Mouse (Mus musculus) stomach, embryonic 16.5 days (tissue): ENCODE data around the gene Pik3r5. TPM values are rescaled to one million over a fixed set of nuclear protein-coding genes. Genes with fewer than 3 reads are reported as not detected.

Experiments
- ATAC-seq: fragments of 200-750 bp; cut with Nextera tagmentation; 2 replicates; pipeline ENCODE4 v1.8.0; 2017; ENCODE audit warnings: moderate number of reproducible peaks, moderate TSS enrichment; ENCODE audit not compliant: insufficient read depth, low FRiP score
- H3K27ac ChIP-seq: fragments of 300-500 bp; sonication (generic); 2 replicates; pipeline ENCODE4 v1.5.1; 2014; ENCODE audit warnings: low read length
- H3K27me3 ChIP-seq: fragments of 300-500 bp; sonication (generic); 2 replicates; pipeline ENCODE4 v1.6.1; 2014; ENCODE audit warnings: low read length, control low read depth, mixed read lengths; ENCODE audit not compliant: control insufficient read depth, insufficient read depth
- H3K36me3 ChIP-seq: fragments of 300-500 bp; sonication (generic); 2 replicates; pipeline ENCODE4 v1.6.1; 2014; ENCODE audit warnings: low read length; ENCODE audit not compliant: control insufficient read depth, insufficient read depth
- H3K4me1 ChIP-seq: fragments of 300-500 bp; sonication (generic); 2 replicates; pipeline ENCODE4 v1.6.1; 2014; ENCODE audit warnings: low read length, control low read depth, mixed read lengths; ENCODE audit not compliant: control insufficient read depth, insufficient read depth
- H3K4me2 ChIP-seq: fragments of 300-500 bp; sonication (generic); 2 replicates; pipeline ENCODE4 v1.6.1; 2014; ENCODE audit warnings: low read depth, low read length, mixed read lengths
- H3K4me3 ChIP-seq: fragments of 300-500 bp; sonication (generic); replicated peaks from 2 replicates; pipeline ENCODE4 v1.5.1; 2014; ENCODE audit warnings: mild to moderate bottlenecking, low read length
- H3K9ac ChIP-seq: fragments of 300-500 bp; sonication (generic); 2 replicates; pipeline ENCODE4 v1.6.1; 2014; ENCODE audit warnings: low read length
- H3K9me3 ChIP-seq: fragments of 300-500 bp; sonication (generic); replicated peaks from 2 replicates; pipeline ENCODE4 v1.6.1; 2016; ENCODE audit warnings: low read length, control low read depth; ENCODE audit not compliant: control insufficient read depth
- WGBS: fragments of 180-500 bp; shearing (Covaris S2); extraction: QIAGEN DNeasy Blood & Tissue Kit; methylation state at CpG from one replicate; pipeline ENCODE4 v1.1.7; 2014; 5-methylcytosine and 5-hydroxymethylcytosine counted together
- polyA plus RNA-seq: library from polyadenylated mRNA; unstranded; fragments of >200 nt; fragmentation: Nextera tagmentation; extraction: Ambion mirVana; gene quantifications from 2 replicates; pipeline ENCODE4 v1.2.1, GENCODE M21; 2015

Gene Pik3r5
- polyA plus RNA-seq, 1 experiment from 2014 or later: 0.79 TPM

- Histone ChIP-seq H3K27ac (no peak overlapping the region), H3K4me2 (no peak overlapping the region), H3K9ac (no peak overlapping the region), H3K36me3 (no peaks in the 10 kb centered on the region), H3K4me3 (no peak overlapping the region), H3K27me3 (no peaks in the 10 kb centered on the region), H3K4me1 (no peaks in the 10 kb centered on the region), H3K9me3 (no peaks in the 10 kb centered on the region)
- ATAC-seq: no peak
- 60% methylated on average over 5 of the region's 5 CpGs for WGBS
Measured at GRCm38 (mm10) chr11:68508619-68509018, 76.7 kb downstream of the Pik3r5 start.

GRCm38 (mm10) chr11:68509194-68509593 is 77.3 kb downstream of the Pik3r5 start:
- Histone ChIP-seq H3K9me3 (no peaks in the 10 kb centered on the region), H3K27ac (no peak overlapping the region), H3K4me2 (no peak overlapping the region), H3K27me3 (no peaks in the 10 kb centered on the region), H3K4me3 (no peak overlapping the region), H3K9ac (no peak overlapping the region), H3K36me3 (no peaks in the 10 kb centered on the region), H3K4me1 (no peaks in the 10 kb centered on the region)
- 61% methylated on average over 2 of the region's 2 CpGs for WGBS
- ATAC-seq: no peak

GRCm38 (mm10) chr11:68513969-68514368 is 82.0 kb downstream of the Pik3r5 start:
- Histone ChIP-seq H3K4me2 (no peak overlapping the region), H3K36me3 (no peaks in the 10 kb centered on the region), H3K9me3 (no peaks in the 10 kb centered on the region), H3K27ac (no peak overlapping the region), H3K9ac (no peak overlapping the region), H3K4me3 (no peak overlapping the region), H3K4me1 (no peaks in the 10 kb centered on the region), H3K27me3 (no peaks in the 10 kb centered on the region)
- 56% methylated on average over 3 of the region's 3 CpGs for WGBS
- no peak for ATAC-seq

- H3K9ac ChIP-seq: no peak overlapping the region
- H3K27ac ChIP-seq: no peak overlapping the region
- 90% methylated on average over 4 of the region's 4 CpGs for WGBS
- ATAC-seq: no peak
- H3K9me3 ChIP-seq: no peaks in the 10 kb centered on the region
- no peak overlapping the region for H3K4me3 ChIP-seq
- H3K36me3 ChIP-seq: no peaks in the 10 kb centered on the region
- no peaks in the 10 kb centered on the region for H3K4me1 ChIP-seq
- no peak overlapping the region for H3K4me2 ChIP-seq
- H3K27me3 ChIP-seq: no peaks in the 10 kb centered on the region
Measured at GRCm38 (mm10) chr11:68519362-68519761, 87.4 kb downstream of the Pik3r5 start.

GRCm38 (mm10) chr11:68519815-68520214 is 87.9 kb downstream of the Pik3r5 start:
- H3K27me3 ChIP-seq: no peaks in the 10 kb centered on the region
- H3K36me3 ChIP-seq: no peaks in the 10 kb centered on the region
- H3K9me3 ChIP-seq: no peaks in the 10 kb centered on the region
- ATAC-seq: no peak
- H3K27ac ChIP-seq: no peak overlapping the region
- H3K4me2 ChIP-seq: no peak overlapping the region
- H3K9ac ChIP-seq: no peak overlapping the region
- no peak overlapping the region for H3K4me3 ChIP-seq
- 78% methylated on average over 5 of the region's 5 CpGs for WGBS
- no peaks in the 10 kb centered on the region for H3K4me1 ChIP-seq

GRCm38 (mm10) chr11:68520439-68520838 is 88.5 kb downstream of the Pik3r5 start:
- H3K9me3 ChIP-seq: no peaks in the 10 kb centered on the region
- no peaks in the 10 kb centered on the region for H3K4me1 ChIP-seq
- ATAC-seq: no peak
- H3K4me3 ChIP-seq: no peak overlapping the region
- no peak overlapping the region for H3K4me2 ChIP-seq
- H3K27me3 ChIP-seq: no peaks in the 10 kb centered on the region
- no peak overlapping the region for H3K9ac ChIP-seq
- no peak overlapping the region for H3K27ac ChIP-seq
- WGBS: 71% methylated on average over 2 of the region's 2 CpGs
- no peaks in the 10 kb centered on the region for H3K36me3 ChIP-seq

- 76% methylated on average over 5 of the region's 5 CpGs for WGBS
- ATAC-seq: no peak
- no peaks in the 10 kb centered on the region for H3K27me3 ChIP-seq
Measured at GRCm38 (mm10) chr11:68521352-68521751, 89.4 kb downstream of the Pik3r5 start.

GRCm38 (mm10) chr11:68526441-68526840 is 94.5 kb downstream of the Pik3r5 start:
- ATAC-seq: no peak
- 68% methylated on average over 4 of the region's 4 CpGs for WGBS

More at GRCm38 (mm10) chr11:68521352-68521751, 89.4 kb downstream of the Pik3r5 start:
- Histone ChIP-seq H3K4me3 (no peak overlapping the region), H3K27ac (no peak overlapping the region), H3K4me1 (no peaks in the 10 kb centered on the region), H3K4me2 (no peak overlapping the region), H3K9me3 (no peaks in the 10 kb centered on the region), H3K9ac (no peak overlapping the region), H3K36me3 (no peaks in the 10 kb centered on the region)

GRCm38 (mm10) chr11:68531066-68531806 is 99.3 kb downstream of the Pik3r5 start:
- Histone ChIP-seq H3K27ac (no peak overlapping the region), H3K9me3 (no peaks in the 10 kb centered on the region), H3K9ac (no peak overlapping the region), H3K4me3 (no peak overlapping the region), H3K36me3 (no peaks in the 10 kb centered on the region), H3K4me1 (no peaks in the 10 kb centered on the region), H3K4me2 (no peak overlapping the region), H3K27me3 (no peaks in the 10 kb centered on the region)
- 23% methylated on average over 16 of the region's 16 CpGs for WGBS
- peak; percentile 70; the same call in 1 of the 2 replicates for ATAC-seq

More at GRCm38 (mm10) chr11:68526441-68526840, 94.5 kb downstream of the Pik3r5 start:
- Histone ChIP-seq H3K9me3 (no peaks in the 10 kb centered on the region), H3K9ac (no peak overlapping the region), H3K27me3 (no peaks in the 10 kb centered on the region), H3K4me3 (no peak overlapping the region), H3K36me3 (no peaks in the 10 kb centered on the region), H3K4me2 (no peak overlapping the region), H3K4me1 (no peaks in the 10 kb centered on the region), H3K27ac (no peak overlapping the region)
